Mouse (Mus musculus): Measurements from ENCODE around the gene Dpt. TPM values are rescaled to one million over a fixed set of nuclear protein-coding genes. Genes with fewer than 3 reads are reported as not detected.
A peak's percentile ranks its signal among the peaks of the same experiment; 100 is the strongest.

The Dpt gene
- total RNA-seq, 4 experiments from 2014 or later: 32.5 to 56.1 (median 39.0) TPM

DNA sequence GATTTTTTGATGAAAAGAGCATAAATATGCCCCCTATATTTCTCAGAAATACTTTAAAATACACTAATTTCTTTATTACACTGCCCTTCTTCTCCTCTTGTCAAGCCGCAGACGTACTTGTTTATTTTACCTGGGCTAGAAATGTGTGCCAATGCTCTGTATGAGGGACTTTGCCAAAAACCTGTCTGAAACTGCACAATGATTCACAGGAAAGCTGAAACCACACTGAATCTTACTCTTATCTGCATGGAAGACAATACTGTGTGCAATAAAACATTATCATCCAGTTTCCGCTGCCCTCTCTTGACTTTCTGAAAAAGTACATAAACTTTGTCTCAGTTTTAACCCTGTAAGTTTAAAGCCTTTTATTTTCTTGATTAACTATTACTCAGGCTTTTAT, 20.9 kb downstream of the Dpt start:
- no peak for DNase-seq (ENCODE audit: low spot score in 2 of 2)

- DNase-seq (ENCODE audit: low spot score in 2 of 2): no peak
Observed at GRCm38 (mm10) chr1:164821307-164821706, 24.9 kb downstream of the Dpt start.

GRCm38 (mm10) chr1:164821821-164822220, 25.4 kb downstream of the Dpt start:
- DNase-seq (ENCODE audit: low spot score in 2 of 2): no peak

GRCm38 (mm10) chr1:164822268-164822667, 25.8 kb downstream of the Dpt start:
- no peak for DNase-seq (ENCODE audit: low spot score in 2 of 2)

DNA sequence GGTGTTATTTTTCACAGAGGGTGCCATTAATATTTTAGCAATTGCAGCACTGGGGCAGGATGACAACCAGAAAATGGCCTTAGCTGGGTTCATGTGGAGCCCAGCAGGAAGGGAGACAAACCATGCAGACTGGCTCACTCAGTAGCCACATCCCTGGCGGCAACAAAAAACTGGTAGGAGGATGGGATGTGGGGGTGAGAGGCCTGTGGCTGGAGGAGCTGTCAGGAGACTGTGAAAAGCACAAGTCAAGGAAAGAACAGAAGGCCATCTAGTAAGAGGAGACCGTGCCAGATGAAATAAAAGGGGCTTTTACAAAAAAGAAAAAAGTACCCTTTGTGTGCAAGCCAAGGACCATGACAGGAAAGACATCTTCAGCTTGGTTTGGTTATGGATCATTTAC, 28.5 kb downstream of the Dpt start:
- no peak for DNase-seq (ENCODE audit: low spot score in 2 of 2)

- DNase-seq (ENCODE audit: low spot score in 2 of 2): no peak
Observed at GRCm38 (mm10) chr1:164829881-164830280, 33.4 kb downstream of the Dpt start.

DNA sequence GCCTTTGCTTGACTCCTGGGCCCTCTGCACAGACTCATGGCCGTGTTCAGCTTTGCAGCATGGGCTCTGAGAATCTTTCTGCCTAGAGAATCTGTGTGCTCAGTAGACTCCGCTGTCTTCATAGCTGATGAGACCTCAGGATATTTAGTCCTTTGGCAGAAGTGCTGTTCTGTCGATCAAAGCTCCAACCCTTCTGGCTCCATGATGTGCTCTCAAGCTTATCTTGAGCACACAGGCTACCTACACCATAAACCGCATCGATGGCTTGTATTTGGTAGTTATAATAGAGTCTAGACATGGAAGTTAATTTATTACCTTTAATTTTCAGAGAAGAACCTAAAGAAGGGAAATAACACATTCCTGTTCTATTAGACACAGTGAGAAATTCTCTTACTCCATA, 36.0 kb downstream of the Dpt start:
- no peak for DNase-seq (ENCODE audit: low spot score in 2 of 2)

DNA sequence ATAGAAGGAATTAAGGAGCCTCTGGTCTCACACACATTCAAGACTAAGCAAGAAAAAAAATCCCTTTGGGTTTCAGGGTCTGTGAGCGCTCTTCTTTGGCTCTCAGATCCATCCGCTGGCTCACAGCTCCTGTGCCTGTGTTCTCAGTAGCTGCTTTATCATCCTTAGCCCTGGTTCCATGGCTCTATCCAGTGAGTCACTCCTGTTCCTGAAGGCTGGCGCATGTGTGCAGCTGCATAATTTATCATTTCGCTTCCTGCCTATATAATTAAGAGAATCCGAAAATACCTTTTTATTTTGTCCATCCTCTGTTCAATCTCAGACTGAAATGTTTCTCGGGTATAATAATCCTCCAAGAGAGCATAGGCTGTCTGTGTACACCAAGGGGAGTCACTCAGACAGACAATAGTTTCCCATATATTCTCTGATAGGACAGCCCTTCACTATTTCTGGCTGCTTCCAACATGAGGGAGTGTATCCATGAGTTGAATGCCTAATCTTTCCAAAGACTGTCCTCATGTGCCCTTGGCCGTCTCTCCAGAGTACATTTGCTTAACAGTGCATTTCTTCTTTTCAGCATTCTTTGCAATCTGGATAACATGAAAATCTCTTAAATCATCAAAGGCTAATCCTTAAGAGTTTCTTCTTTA, 52.3 kb downstream of the Dpt start:
- DNase-seq (ENCODE audit: low spot score in 2 of 2): no peak

GRCm38 (mm10) chr1:164855700-164856099, 59.3 kb downstream of the Dpt start:
- DNase-seq (ENCODE audit: low spot score in 2 of 2): peak in 1 of 2 experiments; percentile 48

DNA sequence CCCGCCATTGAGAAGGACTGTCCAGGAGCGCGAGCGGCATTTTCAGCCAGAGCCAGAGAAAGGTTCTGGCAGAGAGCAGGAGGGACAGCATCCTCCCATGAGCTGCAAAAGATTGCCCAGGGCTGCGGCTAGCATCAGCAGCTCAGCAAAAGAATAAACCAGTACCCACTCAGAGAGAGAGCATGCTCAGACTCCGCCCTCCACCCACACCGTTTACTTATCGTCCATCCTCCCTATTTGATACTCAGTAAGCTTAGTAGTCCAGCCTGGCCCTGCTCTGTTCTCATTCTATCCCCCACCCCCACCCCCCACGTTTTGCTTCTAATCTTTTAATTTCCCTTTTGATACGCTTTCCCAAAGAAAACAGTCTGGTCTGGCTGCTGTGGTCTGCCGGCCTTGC, 63.5 kb downstream of the Dpt start:
- no peak for DNase-seq (ENCODE audit: low spot score in 2 of 2)

GRCm38 (mm10) chr1:164860782-164861181, 64.3 kb downstream of the Dpt start:
- no peak for DNase-seq (ENCODE audit: low spot score in 2 of 2)

DNA sequence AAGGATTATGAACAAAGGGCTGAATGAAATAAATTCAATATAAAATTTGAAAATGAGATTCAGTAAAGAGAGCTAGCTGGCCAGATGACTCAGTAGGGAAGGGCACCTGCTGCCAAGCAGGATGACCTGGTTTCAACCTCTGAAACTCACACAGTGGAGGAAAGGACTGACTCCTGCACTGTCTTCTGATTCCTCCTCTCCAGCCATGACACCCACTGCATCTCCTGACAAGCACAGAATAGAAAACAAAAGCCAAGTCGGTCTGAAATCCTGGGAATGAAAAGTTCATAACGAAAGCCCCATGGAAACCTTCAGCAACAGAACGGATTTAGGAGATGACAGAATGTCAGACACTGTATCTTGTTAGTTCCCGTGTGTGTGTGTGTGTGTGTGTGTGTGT, 65.1 kb downstream of the Dpt start:
- no peak for DNase-seq (ENCODE audit: low spot score in 2 of 2)

- DNase-seq (ENCODE audit: low spot score in 2 of 2): no peak
Observed at GRCm38 (mm10) chr1:164862946-164863883, 66.8 kb downstream of the Dpt start.

GRCm38 (mm10) chr1:164864666-164865065, 68.2 kb downstream of the Dpt start:
- no peak for DNase-seq (ENCODE audit: low spot score in 2 of 2)

DNA sequence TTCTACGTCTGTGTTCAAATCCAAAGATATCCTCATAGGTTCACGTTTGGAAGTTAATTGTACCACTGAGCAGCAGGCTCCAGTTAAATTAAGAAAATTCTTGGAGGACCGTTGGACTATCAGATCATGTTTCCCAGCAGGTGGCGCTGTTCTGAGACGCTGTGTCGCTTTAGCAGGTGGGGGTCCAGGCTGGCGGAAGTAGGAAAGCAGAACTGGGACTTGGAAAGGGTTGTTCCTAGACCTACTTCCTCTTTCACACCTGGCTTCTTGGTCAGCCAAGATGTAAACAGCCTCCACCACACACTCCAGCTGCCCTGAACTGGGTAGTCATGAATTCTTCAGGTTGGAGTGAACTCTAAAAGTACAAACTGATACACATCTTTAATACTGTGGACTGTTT, 74.2 kb downstream of the Dpt start:
- DNase-seq (ENCODE audit: low spot score in 2 of 2): no peak

Other genes with a start within 250 kb of the Dpt start
- gene Xcl1, start 138.9 kb downstream of the Dpt start, total RNA-seq (2022): not detected